Mouse (Mus musculus) B cell, adult (primary cell): Measurements from ENCODE around the gene Ogdh. TPM values are rescaled to one million over a fixed set of nuclear protein-coding genes. Genes with fewer than 3 reads are reported as not detected.

Experiments
- total RNA-seq: library from RNA; stranded (reverse); gene quantifications from 4 replicates; pipeline ENCODE4 v1.2.4, GENCODE M21; 2023; ENCODE audit not compliant: inconsistent age

Gene Ogdh
- total RNA-seq = 182 to 192 TPM (median 187 TPM) in 4 replicates

GRCm38 (mm10) chr11:6291401-6292115 is at the start of gene Ogdh:
Gene Ogdh (plus strand): TSS chr11:6291633.

DNA sequence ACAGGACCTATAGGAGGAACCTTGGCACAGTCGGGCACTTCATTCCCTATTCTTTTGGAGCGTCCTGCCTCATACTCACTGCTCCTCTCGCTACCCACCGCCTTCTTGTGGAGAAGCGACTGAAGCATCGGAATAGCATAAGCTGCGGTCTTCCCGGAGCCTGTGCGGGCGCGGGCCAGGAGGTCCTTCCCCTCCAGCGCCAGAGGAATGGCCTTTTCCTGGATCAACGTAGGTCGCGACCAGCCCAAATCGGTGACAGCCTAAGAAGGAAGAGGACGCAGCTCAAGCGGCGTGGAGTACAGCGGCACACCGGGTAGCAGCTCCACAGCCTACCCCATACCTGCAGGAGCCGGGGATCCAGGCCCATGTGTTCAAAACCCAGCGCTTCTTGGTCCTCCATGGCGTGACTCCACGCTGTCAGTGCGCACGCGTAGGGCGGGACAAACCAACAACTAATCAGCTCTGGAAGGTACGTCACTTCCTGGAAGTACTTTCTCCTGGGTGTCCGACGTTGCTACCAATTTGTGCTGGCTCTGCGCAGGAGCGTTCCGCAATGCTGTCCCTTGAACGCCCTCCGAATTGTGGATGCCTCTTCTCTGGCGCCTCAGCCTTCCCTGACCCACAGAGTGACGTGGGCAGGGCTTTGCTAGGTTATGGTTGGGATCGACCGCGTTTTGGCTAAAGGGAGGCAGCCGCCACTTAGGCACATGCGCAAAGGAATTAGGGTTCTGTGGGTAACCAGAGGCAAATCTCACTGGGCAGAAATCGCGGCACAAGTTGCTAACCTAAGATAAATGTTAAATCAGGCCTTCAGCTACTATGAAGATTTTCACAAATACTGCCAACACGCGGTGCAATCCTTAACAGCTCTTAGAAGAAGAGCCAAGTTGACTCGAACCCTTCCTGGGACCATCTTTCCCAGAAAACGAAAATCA is 23.8 kb upstream of the Ogdh start, which contains the start of gene Ddx56:
TSS of gene Ddx56 (minus strand) at position 453 of the 935 bp plus-strand sequence.

GRCm38 (mm10) chr11:6274387-6275093 is 16.9 kb upstream of the Ogdh start, which contains the start of gene Tmed4:
Gene Tmed4 (minus strand): TSS chr11:6274870.

GRCm38 (mm10) chr11:6388726-6389413 is 97.4 kb downstream of the Ogdh start, which contains the start of gene Zmiz2:
Gene Zmiz2 (plus strand): TSS chr11:6389074.

Other genes with a start within 250 kb of the Ogdh start
- gene Camk2b, start 225.3 kb upstream of the Ogdh start, total RNA-seq = 0.39 to 0.75 TPM (median 0.65 TPM) in 4 replicates
- 0.32 to 0.93 TPM (median 0.75 TPM) in 4 replicates for gene A730071L15Rik, start 91.6 kb upstream of the Ogdh start, total RNA-seq
- 57.9 to 59.4 TPM (median 58.6 TPM) in 4 replicates for gene Nudcd3, start 91.2 kb upstream of the Ogdh start, total RNA-seq
- gene Npc1l1, start 61.5 kb upstream of the Ogdh start, total RNA-seq = 0.27 TPM in 1 of 4 replicates, not detected in the others
- gene Ddx56, start 23.9 kb upstream of the Ogdh start, total RNA-seq = 62.6 to 79.0 TPM (median 74.7 TPM) in 4 replicates
- 34.2 to 42.9 TPM (median 38.0 TPM) in 4 replicates for gene Tmed4, start 16.8 kb upstream of the Ogdh start, total RNA-seq
- 156 to 179 TPM (median 172 TPM) in 4 replicates for gene Zmiz2, start 97.4 kb downstream of the Ogdh start, total RNA-seq
- 1,109 to 1,160 TPM (median 1,157 TPM) in 4 replicates for gene Ppia, start 123.8 kb downstream of the Ogdh start, total RNA-seq
- gene H2afv, start 152.8 kb downstream of the Ogdh start, total RNA-seq = 48.2 to 60.5 TPM (median 58.2 TPM) in 4 replicates
- 76.5 to 81.5 TPM (median 78.9 TPM) in 4 replicates for gene Purb, start 184.3 kb downstream of the Ogdh start, total RNA-seq
- gene Myo1g, start 229.3 kb downstream of the Ogdh start, total RNA-seq = 291 to 316 TPM (median 300 TPM) in 4 replicates